Mouse (Mus musculus) kidney, adult 2 months (tissue): Measurements from ENCODE around the gene Pgghg. TPM values are rescaled to one million over a fixed set of nuclear protein-coding genes. Genes with fewer than 3 reads are reported as not detected.

Experiments
- DNase-seq: peaks from one replicate; pipeline ENCODE4 v3.0.0; 2021
- H3K27ac ChIP-seq: fragments of 200-500 bp; 2 replicates; pipeline ENCODE4 v1.5.1; 2012; ENCODE audit warnings: low read depth, low read length, control low read depth, inconsistent platforms; ENCODE audit not compliant: insufficient read depth
- H3K27me3 ChIP-seq: fragments of 200-500 bp; replicated peaks from 2 replicates; pipeline ENCODE4 v1.6.1; 2012; ENCODE audit warnings: mild to moderate bottlenecking, moderate library complexity, low read length, inconsistent platforms; ENCODE audit not compliant: control insufficient read depth, insufficient read depth
- H3K36me3 ChIP-seq: fragments of 200-500 bp; 2 replicates; pipeline ENCODE4 v1.6.1; 2012; ENCODE audit warnings: mild to moderate bottlenecking, moderate library complexity, low read length, inconsistent platforms; ENCODE audit not compliant: control insufficient read depth, insufficient read depth
- H3K4me1 ChIP-seq: fragments of 200-500 bp; 2 replicates; pipeline ENCODE4 v1.6.1; 2011; ENCODE audit warnings: low read length; ENCODE audit not compliant: control insufficient read depth, insufficient read depth
- H3K4me3 ChIP-seq: fragments of 200-500 bp; 2 replicates; pipeline ENCODE4 v1.5.1; 2011; ENCODE audit warnings: mild to moderate bottlenecking, low read depth, low read length, control low read depth; ENCODE audit not compliant: insufficient read depth
- CTCF ChIP-seq: fragments of 200-500 bp; conservative IDR thresholded peaks from 2 replicates; pipeline ENCODE4 v1.5.1; 2011; ENCODE audit warnings: low read depth, mild to moderate bottlenecking, control low read depth, low read length, moderate library complexity, mixed read lengths; ENCODE audit not compliant: insufficient read depth, insufficient read length
- POLR2A ChIP-seq: fragments of 200-500 bp; IDR thresholded peaks from one replicate; pipeline ENCODE4 v1.6.1; 2011; ENCODE audit warnings: low read depth, low read length, control low read depth
- WGBS: fragments of 180-500 bp; shearing (Covaris S2); methylation state at CpG from one replicate; pipeline ENCODE4 v1.1.7; 2018; 5-methylcytosine and 5-hydroxymethylcytosine counted together
- polyA plus RNA-seq: library from polyadenylated mRNA; depleted of rRNA; stranded (reverse); fragments of >200 nt; gene quantifications from 2 replicates; pipeline ENCODE4 v1.2.3, GENCODE M21; 2012

Pgghg gene
- polyA plus RNA-seq, 1 experiment, result 58.0 TPM

DNA sequence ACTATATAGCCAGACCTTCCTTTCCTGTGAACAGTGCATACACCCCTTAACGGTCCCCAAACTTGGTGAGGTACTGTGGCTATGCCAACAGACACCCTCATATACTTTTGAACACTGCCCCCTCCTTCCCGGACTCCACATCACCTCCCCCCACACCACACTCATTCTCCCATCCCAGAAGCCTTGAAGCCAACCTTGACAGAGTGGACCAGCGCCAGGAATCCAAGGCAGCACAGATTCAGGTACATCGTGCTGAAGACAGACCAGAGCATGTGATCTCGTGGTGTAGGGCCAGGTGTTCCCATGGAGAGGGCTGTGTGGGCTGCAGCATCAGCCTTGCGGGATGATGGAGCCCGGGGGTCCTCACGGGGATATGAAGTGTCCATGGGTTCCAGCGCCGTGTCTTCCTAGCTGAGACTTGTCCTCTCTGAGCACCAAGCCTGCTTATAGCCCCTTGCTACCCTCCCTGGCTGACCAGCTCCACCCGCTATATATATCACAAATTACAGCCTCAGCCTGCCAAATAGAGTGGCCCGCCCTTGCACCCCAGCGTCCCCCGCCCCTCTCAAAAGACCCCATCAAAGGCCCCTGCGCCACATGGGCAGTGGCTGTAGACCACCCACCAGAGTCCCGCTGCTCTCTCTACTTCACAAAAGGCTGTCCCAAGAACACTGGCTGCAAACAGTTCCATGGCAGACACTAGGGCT is 8.8 kb downstream of the Pgghg start, which contains the start of gene Ifitm5:
Gene Ifitm5, minus strand, starts transcription at position 468 of the 707 bp plus-strand sequence.
- Histone ChIP-seq H3K4me1 (no peaks in the 10 kb centered on the region), H3K36me3 (no peaks in the 10 kb centered on the region), H3K27me3 (no peaks in the 10 kb centered on the region), H3K4me3 (no peak within 1 kb of the TSS), H3K27ac (peak within 1 kb of the TSS; percentile 4)
- WGBS, result 74% methylated on average over 16 of the region's 16 CpGs
- no peak for DNase-seq
- no peak for TF ChIP-seq POLR2A
- TF ChIP-seq CTCF, result no peak

DNA sequence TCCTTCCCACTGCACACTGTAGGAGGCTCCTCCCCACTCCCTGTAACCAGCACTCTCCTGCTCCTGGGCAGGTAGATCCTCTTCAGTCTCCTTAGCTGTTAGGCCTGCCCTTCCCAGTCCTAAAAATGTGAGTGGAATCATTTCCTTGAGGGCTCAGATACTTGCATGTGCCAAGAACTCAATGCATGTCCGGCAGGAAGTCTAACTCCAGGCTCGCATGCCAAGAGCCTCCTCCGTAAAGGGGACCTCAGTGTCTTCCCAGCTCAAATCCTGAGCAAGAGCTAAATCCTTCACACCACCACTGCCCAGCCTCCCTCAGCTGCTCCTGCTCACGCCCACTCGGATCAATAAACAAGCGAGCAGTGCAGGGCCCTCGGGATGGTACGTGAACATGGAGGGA is 9.9 kb downstream of the Pgghg start:
- 39% methylated on average over 8 of the region's 8 CpGs for WGBS
- no peak overlapping the region for H3K4me3 ChIP-seq

DNA sequence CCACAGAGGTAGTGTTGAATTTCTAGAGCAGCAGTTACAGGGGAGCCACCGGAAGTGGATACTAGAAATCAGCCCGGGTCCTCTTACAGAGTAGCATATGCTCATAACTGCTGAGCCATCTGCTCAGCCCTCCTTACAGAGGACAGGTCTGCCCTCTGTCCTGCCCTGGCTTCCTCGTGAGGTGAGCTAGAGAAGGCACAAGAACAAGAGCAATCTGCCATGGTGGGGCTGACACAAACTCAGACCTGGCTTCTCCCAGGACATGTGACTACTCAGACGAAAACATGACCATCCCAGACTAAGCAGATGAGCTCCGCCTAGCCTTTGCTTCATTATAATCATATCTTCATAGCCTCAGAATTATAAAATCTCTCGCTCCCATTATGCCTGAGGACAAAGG is 10.6 kb downstream of the Pgghg start:
- no peak overlapping the region for H3K4me3 ChIP-seq
- no peak overlapping the region for H3K27ac ChIP-seq
- no peak for DNase-seq
- H3K36me3 ChIP-seq, result no peaks in the 10 kb centered on the region
- WGBS, result 55% methylated on average over 6 of the region's 6 CpGs
- no peaks in the 10 kb centered on the region for H3K27me3 ChIP-seq
- TF ChIP-seq CTCF, result no peak
- TF ChIP-seq POLR2A, result no peak
- no peaks in the 10 kb centered on the region for H3K4me1 ChIP-seq

More for the DNA sequence above, 9.9 kb downstream of the Pgghg start:
- H3K27me3 ChIP-seq, result no peaks in the 10 kb centered on the region
- peak overlapping the region; percentile 30 for H3K27ac ChIP-seq
- no peaks in the 10 kb centered on the region for H3K4me1 ChIP-seq
- TF ChIP-seq CTCF (no peak), POLR2A (no peak)
- H3K36me3 ChIP-seq, result no peaks in the 10 kb centered on the region
- DNase-seq, result peak; percentile 79

DNA sequence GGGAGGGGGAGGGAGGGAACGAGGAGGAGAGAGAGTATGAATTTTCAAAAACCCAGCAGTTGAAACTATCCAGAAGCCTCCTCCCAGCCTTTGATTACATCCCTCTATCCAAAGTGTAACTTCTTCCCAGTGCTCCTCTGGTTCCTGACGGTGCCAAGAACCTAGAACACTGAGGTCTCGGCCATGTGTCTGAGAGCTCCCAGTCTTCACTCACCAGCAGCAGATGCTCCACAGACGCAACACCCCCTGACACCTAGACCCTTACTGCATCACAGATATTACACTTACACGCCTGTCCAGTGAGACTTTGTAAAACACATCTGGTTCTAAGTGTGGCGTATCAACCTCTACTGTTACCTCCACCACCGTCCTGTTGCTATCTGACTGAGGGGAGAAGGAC is 11.2 kb downstream of the Pgghg start:
- H3K4me1 ChIP-seq, result no peaks in the 10 kb centered on the region
- no peak for TF ChIP-seq POLR2A
- no peaks in the 10 kb centered on the region for H3K27me3 ChIP-seq
- no peaks in the 10 kb centered on the region for H3K36me3 ChIP-seq
- DNase-seq, result no peak
- no peak overlapping the region for H3K4me3 ChIP-seq
- H3K27ac ChIP-seq, result peak overlapping the region; percentile 60; the same call in 1 of the 2 replicates
- 77% methylated on average over 7 of the region's 7 CpGs for WGBS

DNA sequence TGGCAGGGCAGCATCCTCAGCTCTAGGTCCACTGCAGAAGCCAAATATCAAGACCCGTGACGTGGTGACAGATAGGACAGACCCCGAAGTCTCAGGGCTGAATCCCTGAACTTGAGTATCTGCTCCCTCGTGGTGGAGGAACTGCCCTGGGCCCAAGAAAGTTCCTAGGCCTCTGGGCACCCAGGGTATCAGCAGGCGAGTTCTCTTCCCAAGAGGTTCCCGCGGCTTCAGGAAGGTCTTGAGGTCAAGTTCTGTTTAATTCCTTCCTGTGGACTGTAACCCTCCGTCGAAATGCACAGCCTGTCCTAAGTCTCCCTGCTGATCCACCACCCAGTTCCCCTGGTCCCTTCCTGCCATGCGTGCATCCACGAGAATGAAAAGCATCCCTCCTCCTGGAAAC is 11.9 kb downstream of the Pgghg start:
- no peak for DNase-seq
- peak overlapping the region; percentile 60 for H3K27ac ChIP-seq
- 57% methylated on average over 11 of the region's 11 CpGs for WGBS
- no peak overlapping the region for H3K4me3 ChIP-seq
- H3K36me3 ChIP-seq, result no peaks in the 10 kb centered on the region
- TF ChIP-seq CTCF (no peak), POLR2A (no peak)
- H3K4me1 ChIP-seq, result no peaks in the 10 kb centered on the region
- no peaks in the 10 kb centered on the region for H3K27me3 ChIP-seq

DNA sequence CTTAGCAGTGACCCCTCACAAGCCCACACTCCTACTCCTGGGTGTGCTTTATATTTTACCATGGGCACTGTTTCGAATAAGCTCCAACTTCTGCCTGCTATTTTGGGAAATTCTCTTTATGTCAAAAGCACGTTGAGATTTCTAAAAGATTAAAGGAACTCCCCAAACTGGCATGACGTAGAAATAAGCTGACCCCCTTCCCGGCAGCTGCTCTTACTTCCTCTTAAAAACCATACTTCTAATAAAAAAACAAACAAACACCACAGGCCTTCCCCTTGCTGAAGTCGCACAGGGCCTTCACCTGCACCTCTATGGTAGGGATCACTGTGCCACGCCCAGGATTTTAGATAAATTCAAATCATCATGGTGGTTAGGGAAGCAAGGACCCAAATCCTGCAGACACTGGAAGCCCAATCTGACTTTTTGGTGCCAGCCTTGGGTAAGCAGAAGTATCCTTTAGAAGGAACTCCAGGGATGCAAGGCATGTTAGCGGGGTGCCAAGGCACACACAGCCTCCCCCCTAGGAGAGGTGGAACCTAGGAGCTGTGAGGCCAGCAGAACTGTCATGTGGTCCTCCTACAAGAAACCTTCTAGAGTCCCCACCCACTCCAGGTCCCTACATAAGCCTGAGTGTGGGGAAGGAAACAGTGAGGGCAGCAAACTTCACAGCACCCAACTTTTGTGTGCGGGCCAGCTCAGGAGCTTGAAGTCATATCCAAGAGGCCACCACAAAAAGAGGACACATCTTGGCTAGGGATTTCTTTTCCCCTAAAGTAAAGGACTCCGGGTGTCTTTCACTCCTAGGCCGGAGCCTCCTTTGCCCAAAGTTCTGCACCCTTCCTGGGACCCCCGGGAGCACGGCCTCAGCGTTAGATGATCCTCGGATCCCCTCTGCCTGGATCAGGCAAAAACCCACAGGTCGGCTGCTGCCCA is 12.9 kb downstream of the Pgghg start:
- WGBS, result 44% methylated on average over 15 of the region's 15 CpGs
- Histone ChIP-seq H3K27ac (peak overlapping the region; percentile 60), H3K27me3 (no peaks in the 10 kb centered on the region), H3K4me3 (peak overlapping the region; percentile 68), H3K36me3 (no peaks in the 10 kb centered on the region), H3K4me1 (no peaks in the 10 kb centered on the region)
- TF ChIP-seq CTCF (no peak), POLR2A (no peak)
- DNase-seq, result no peak

DNA sequence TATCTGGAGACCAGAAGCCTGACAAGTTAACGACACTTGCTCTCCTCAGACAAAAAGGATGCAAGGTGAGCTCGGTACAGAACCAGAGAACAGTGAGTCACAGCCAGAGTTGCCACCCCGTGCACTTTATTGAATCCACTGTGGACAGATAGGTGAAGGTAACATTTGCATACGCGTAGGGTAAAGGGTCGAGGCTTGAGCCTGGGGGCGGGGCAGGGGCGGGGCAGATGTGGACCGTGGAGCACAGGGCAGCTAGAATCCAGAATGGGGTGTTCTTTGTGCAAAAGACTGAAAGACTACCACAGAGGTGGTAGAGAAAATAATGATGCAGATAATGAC is 13.5 kb downstream of the Pgghg start:
- Histone ChIP-seq H3K36me3 (no peaks in the 10 kb centered on the region), H3K4me1 (no peaks in the 10 kb centered on the region), H3K27ac (peak overlapping the region; percentile 52; the same call in 1 of the 2 replicates), H3K4me3 (peak overlapping the region; percentile 68), H3K27me3 (no peaks in the 10 kb centered on the region)
- DNase-seq, result no peak
- WGBS, result under 1% methylated on average over 9 of the region's 9 CpGs
- TF ChIP-seq CTCF (no peak), POLR2A (no peak)
